Mouse (Mus musculus) embryonic facial prominence, embryonic 14.5 days (tissue): Measurements from ENCODE around the gene Efna3. TPM values are rescaled to one million over a fixed set of nuclear protein-coding genes. Genes with fewer than 3 reads are reported as not detected.

Source experiments
- ATAC-seq: fragments of 200-750 bp; cut with Nextera tagmentation; 2 replicates; pipeline ENCODE4 v1.8.0; 2017; ENCODE audit warnings: low read depth, moderate number of reproducible peaks, moderate TSS enrichment
- DNase-seq: peaks from one replicate; pipeline ENCODE4 v3.0.0-alpha.2; 2015; ENCODE audit warnings: low spot score
- H3K27ac ChIP-seq: fragments of 300-500 bp; sonication (generic); replicated peaks from 2 replicates; pipeline ENCODE4 v1.5.1; 2014; ENCODE audit warnings: low read depth, mild to moderate bottlenecking, low read length, moderate library complexity
- H3K27me3 ChIP-seq: fragments of 300-500 bp; sonication (generic); replicated peaks from 2 replicates; pipeline ENCODE4 v1.6.1; 2014; ENCODE audit warnings: low read length; ENCODE audit not compliant: control insufficient read depth, insufficient read depth
- H3K36me3 ChIP-seq: fragments of 300-500 bp; sonication (generic); 2 replicates; pipeline ENCODE4 v1.6.1; 2014; ENCODE audit warnings: low read length, mixed read lengths; ENCODE audit not compliant: control insufficient read depth, insufficient read depth
- H3K4me1 ChIP-seq: fragments of 300-500 bp; sonication (generic); 2 replicates; pipeline ENCODE4 v1.6.1; 2014; ENCODE audit warnings: antibody characterized with exemption, low read length; ENCODE audit not compliant: control insufficient read depth, insufficient read depth
- H3K4me2 ChIP-seq: fragments of 300-500 bp; sonication (generic); 2 replicates; pipeline ENCODE4 v1.6.1; 2014; ENCODE audit warnings: low read depth, mild to moderate bottlenecking, low read length, moderate library complexity, mixed read lengths
- H3K4me3 ChIP-seq: fragments of 300-500 bp; sonication (generic); 2 replicates; pipeline ENCODE4 v1.5.1; 2014; ENCODE audit warnings: low read depth, mild to moderate bottlenecking, low read length
- H3K9ac ChIP-seq: fragments of 300-500 bp; sonication (generic); 2 replicates; pipeline ENCODE4 v1.6.1; 2014; ENCODE audit warnings: low read depth, mild to moderate bottlenecking, low read length, moderate library complexity, mixed read lengths
- H3K9me3 ChIP-seq: fragments of 300-500 bp; sonication (generic); 2 replicates; pipeline ENCODE4 v1.6.1; 2016; ENCODE audit warnings: low read length; ENCODE audit not compliant: control insufficient read depth
- WGBS: fragments of 180-500 bp; shearing (Covaris S2); extraction: QIAGEN DNeasy Blood & Tissue Kit; methylation state at CpG from one replicate; pipeline ENCODE4 v1.1.7; 2014; 5-methylcytosine and 5-hydroxymethylcytosine counted together
- polyA plus RNA-seq: library from polyadenylated mRNA; unstranded; fragments of >200 nt; fragmentation: Nextera tagmentation; extraction: Ambion mirVana; gene quantifications from 2 replicates; pipeline ENCODE4 v1.2.1, GENCODE M21; 2014

The Efna3 gene
- polyA plus RNA-seq, 1 experiment from 2014 or later: 18.7 TPM

GRCm38 (mm10) chr3:89356029-89356428, 33.3 kb upstream of the Efna3 start:
- 54% methylated on average over 8 of the region's 9 CpGs for WGBS
- no peak for DNase-seq
- Histone ChIP-seq H3K9me3 (no peaks in the 10 kb centered on the region), H3K4me2 (no peak overlapping the region), H3K27me3 (no peaks in the 10 kb centered on the region), H3K9ac (no peak overlapping the region), H3K36me3 (no peaks in the 10 kb centered on the region), H3K4me3 (no peak overlapping the region), H3K4me1 (no peaks in the 10 kb centered on the region), H3K27ac (no peak overlapping the region)
- ATAC-seq: no peak

- no peaks in the 10 kb centered on the region for H3K36me3 ChIP-seq
- H3K27me3 ChIP-seq: no peaks in the 10 kb centered on the region
- 83% methylated on average over 6 of the region's 6 CpGs for WGBS
- H3K9ac ChIP-seq: no peak overlapping the region
- no peak overlapping the region for H3K4me2 ChIP-seq
- peaks cover 1% of the 10 kb centered on the region; the same call in 1 of the 2 replicates for H3K4me1 ChIP-seq
- no peak overlapping the region for H3K4me3 ChIP-seq
- DNase-seq (no peak), ATAC-seq (no peak)
- no peak overlapping the region for H3K27ac ChIP-seq
- H3K9me3 ChIP-seq: no peaks in the 10 kb centered on the region
Observed at GRCm38 (mm10) chr3:89355512-89355902, 32.7 kb upstream of the Efna3 start.

- WGBS: 15% methylated on average over 5 of the region's 5 CpGs
- H3K9me3 ChIP-seq: no peaks in the 10 kb centered on the region
- peak; percentile 19; the same call in 1 of the 2 replicates for ATAC-seq
Observed at GRCm38 (mm10) chr3:89354816-89355511, 32.2 kb upstream of the Efna3 start.

GRCm38 (mm10) chr3:89351271-89351670, 28.5 kb upstream of the Efna3 start:
- no peak for DNase-seq
- Histone ChIP-seq H3K9ac (no peak overlapping the region), H3K4me1 (peaks cover 11% of the 10 kb centered on the region), H3K36me3 (peaks cover 12% of the 10 kb centered on the region; the same call in 1 of the 2 replicates), H3K4me2 (no peak overlapping the region), H3K27me3 (no peaks in the 10 kb centered on the region), H3K9me3 (no peaks in the 10 kb centered on the region), H3K4me3 (no peak overlapping the region), H3K27ac (no peak overlapping the region)
- 54% methylated on average over 5 of the region's 5 CpGs for WGBS
- ATAC-seq: no peak

More at GRCm38 (mm10) chr3:89354816-89355511, 32.2 kb upstream of the Efna3 start:
- Histone ChIP-seq H3K4me3 (no peak overlapping the region), H3K27ac (no peak overlapping the region), H3K4me1 (peaks cover 5% of the 10 kb centered on the region; the same call in 1 of the 2 replicates), H3K36me3 (no peaks in the 10 kb centered on the region), H3K9ac (no peak overlapping the region), H3K27me3 (no peaks in the 10 kb centered on the region), H3K4me2 (no peak overlapping the region)
- peak; percentile 86 for DNase-seq

- DNase-seq (peak; percentile 88), ATAC-seq (peak; percentile 95)
- Histone ChIP-seq H3K9ac (peak within 1 kb of the TSS; percentile 71), H3K4me3 (peak within 1 kb of the TSS; percentile 73), H3K4me1 (peaks cover 11% of the 10 kb centered on the region), H3K27me3 (no peaks in the 10 kb centered on the region), H3K27ac (peak within 1 kb of the TSS; percentile 61), H3K4me2 (peak within 1 kb of the TSS; percentile 98), H3K9me3 (no peaks in the 10 kb centered on the region), H3K36me3 (peaks cover 15% of the 10 kb centered on the region; the same call in 1 of the 2 replicates)
- 2% methylated on average over 34 of the region's 59 CpGs for WGBS
Observed at GRCm38 (mm10) chr3:89349869-89350501, 27.2 kb upstream of the Efna3 start, which contains the start of gene Adam15. Gene Adam15, minus strand, starts transcription at chr3:89349996.

GRCm38 (mm10) chr3:89348911-89349868, 26.4 kb upstream of the Efna3 start:
- peak overlapping the region; percentile 73 for H3K4me3 ChIP-seq

GRCm38 (mm10) chr3:89347916-89348315, 25.2 kb upstream of the Efna3 start:
- DNase-seq: no peak
- Histone ChIP-seq H3K36me3 (peaks cover 33% of the 10 kb centered on the region), H3K4me3 (no peak overlapping the region), H3K4me1 (peaks cover 11% of the 10 kb centered on the region), H3K4me2 (peak overlapping the region; percentile 98; the same call in 1 of the 2 replicates), H3K9ac (no peak overlapping the region), H3K27me3 (no peaks in the 10 kb centered on the region), H3K9me3 (no peaks in the 10 kb centered on the region), H3K27ac (no peak overlapping the region)
- 50% methylated on average over 1 of the region's 1 CpGs for WGBS
- no peak for ATAC-seq

More at GRCm38 (mm10) chr3:89348911-89349868, 26.4 kb upstream of the Efna3 start:
- Histone ChIP-seq H3K4me2 (peak overlapping the region; percentile 98), H3K9me3 (no peaks in the 10 kb centered on the region), H3K9ac (peak overlapping the region; percentile 71), H3K4me1 (peaks cover 11% of the 10 kb centered on the region), H3K27me3 (no peaks in the 10 kb centered on the region), H3K36me3 (peaks cover 20% of the 10 kb centered on the region), H3K27ac (peak overlapping the region; percentile 61)
- ATAC-seq: peak; percentile 60
- peak; percentile 63 for DNase-seq
- WGBS: 1% methylated on average over 37 of the region's 38 CpGs
